Mouse (Mus musculus): ENCODE data around the gene Gm20388.
A peak's percentile ranks its signal among the peaks of the same experiment; 100 is the strongest.

Gene Gm20388

DNA sequence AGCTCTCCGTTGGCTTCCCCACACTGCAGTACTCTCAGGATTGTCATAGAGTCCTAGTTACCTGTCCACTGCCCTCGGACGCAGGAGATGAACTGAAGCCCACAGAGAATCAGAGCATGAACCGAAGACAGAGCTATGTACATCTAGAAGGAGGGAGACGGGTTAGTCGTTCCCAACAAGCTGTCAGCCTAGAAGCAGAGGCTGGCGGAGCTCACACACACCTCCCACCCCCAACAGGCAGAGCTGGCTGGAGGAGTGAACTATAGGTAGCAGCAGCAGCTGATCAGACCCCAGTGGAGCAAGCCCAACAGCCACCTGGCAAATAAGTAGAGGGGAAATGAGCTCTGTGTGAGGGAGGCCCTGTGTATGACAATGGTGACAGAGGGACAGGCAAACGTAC, 174.1 kb downstream of the Gm20388 start:
- no peak for DNase-seq (ENCODE audit: low spot score in 2 of 2)

DNA sequence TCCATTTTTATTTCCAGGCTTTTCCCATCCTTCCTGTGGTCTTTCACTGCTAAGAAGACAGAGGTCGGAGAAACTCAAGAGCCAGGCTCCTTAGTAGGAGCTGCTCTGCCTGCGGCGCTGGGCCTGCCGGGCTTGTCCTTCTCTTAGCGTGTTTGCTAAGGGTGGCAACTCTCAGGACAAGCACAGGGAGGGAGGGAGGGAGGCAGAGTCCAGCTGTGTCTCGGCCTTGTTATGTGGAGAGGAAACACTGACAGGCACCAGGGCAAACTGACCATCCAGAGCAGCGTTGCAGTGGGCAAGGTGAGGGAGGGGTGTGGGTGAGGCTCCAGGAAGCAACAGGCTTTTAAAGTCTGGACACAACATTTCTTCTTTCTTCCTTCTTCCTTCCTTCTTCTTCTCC, 178.9 kb downstream of the Gm20388 start:
- no peak for DNase-seq (ENCODE audit: low spot score in 2 of 2)

DNA sequence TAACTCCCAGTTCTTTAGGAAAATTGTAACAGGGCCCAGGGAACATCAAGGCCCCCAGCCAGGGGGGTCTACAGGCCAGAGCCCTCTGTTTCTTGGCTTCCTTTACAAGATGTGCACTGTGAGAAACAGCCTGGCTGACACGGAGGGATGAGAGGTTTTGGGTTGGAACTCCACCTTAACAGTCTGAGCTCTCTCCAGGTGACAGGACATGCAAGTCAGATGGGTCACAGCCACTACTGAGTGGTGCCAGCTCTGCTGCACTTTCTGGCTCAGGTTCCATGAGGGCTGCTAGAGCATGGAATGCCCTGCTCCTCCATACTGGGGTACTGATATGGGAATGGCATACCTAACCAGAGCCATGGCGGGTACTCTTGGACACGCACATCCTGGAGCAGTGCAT, 180.4 kb downstream of the Gm20388 start:
- no peak for DNase-seq (ENCODE audit: low spot score in 2 of 2)

DNA sequence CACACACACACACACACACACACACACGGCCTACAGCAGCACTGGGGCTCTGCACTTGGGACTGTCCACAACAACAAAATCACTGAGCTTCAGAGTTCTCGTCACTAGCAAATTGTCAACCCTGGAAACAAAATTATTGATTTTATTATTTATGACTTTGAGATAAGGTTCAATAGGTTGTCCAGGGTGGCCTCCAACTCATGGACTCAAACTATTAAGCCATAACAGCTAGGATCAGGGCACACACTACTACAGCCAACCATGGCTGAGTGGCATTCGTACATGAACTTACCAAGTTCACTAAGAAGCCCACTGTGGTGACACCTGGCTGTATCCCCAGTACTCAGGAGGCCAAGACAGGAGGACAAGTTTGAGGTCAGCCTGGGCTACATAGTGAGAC, 182.5 kb downstream of the Gm20388 start:
- DNase-seq (ENCODE audit: low spot score in 2 of 2), result no peak

DNA sequence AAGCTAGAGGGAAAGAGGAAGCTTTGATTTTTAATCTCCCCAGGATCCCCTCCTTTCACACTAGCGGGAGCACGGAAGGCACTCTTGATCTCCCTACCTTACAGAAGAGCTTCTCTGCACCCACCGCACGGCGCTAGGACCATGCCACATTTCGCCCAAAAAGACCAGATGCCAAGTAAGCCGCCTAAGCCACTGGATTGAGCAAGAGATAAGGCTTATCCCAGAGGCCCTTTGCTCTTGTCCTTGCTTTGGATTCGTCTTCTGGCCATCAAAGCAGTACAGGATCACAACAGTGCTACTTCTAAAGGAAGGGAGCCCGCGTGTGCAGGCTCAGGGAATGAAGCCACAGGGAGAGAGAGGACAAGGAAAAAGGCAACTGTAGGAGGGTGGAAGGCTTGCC, 184.2 kb downstream of the Gm20388 start:
- DNase-seq (ENCODE audit: low spot score in 2 of 2), result no peak

DNA sequence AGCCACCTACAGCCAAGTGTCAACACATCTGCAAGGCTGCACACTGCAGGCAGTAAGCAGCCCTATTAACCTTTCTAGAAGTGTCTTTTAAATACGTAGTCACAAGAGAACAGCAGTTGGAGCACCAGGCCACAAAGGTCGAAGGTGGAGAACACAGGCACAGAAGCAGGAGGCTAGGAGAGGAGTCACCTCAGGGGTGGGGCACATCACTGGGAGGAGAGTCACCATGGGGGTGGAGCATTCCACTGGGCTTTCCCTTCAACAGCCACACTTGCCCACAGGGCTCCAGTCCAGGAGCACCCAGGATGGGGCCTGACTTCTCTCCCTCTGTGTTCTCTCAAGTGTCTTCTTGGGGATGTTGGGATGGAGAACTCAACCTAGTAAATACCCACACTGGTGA, 185.8 kb downstream of the Gm20388 start:
- DNase-seq (ENCODE audit: low spot score in 2 of 2), result no peak

DNA sequence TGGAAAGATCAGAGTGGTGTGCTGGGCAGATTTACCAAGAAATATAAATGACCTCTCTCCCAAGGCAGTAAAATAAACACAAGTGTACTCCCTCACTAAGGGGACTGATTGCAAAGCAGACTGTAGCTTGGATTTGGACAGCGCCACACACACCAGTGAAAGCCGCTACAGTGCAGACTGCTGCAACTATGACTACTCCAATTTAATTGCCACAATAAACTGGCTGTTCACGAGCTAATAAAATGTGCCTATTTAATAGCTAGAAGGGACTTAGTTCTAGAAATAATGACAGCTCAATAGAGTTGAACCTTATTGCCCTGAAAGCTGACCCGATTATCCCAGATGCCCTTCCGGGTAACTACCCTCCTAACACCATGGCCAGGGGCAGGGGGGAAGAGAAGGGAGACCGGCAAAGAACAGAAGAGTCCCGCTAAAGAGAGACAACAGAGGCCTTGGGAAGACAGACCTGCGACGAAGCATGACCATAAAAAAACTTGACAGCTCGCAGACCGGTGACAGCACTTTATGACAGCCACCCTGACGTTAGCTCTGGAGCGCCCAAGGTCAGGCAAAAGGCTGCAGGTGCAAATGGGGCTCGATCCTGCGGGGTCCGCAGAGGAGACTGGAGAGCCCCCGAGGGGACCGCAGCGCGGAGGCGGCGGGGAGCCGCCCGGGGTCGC, 189.9 kb downstream of the Gm20388 start:
- DNase-seq (ENCODE audit: low spot score in 2 of 2), result no peak

DNA sequence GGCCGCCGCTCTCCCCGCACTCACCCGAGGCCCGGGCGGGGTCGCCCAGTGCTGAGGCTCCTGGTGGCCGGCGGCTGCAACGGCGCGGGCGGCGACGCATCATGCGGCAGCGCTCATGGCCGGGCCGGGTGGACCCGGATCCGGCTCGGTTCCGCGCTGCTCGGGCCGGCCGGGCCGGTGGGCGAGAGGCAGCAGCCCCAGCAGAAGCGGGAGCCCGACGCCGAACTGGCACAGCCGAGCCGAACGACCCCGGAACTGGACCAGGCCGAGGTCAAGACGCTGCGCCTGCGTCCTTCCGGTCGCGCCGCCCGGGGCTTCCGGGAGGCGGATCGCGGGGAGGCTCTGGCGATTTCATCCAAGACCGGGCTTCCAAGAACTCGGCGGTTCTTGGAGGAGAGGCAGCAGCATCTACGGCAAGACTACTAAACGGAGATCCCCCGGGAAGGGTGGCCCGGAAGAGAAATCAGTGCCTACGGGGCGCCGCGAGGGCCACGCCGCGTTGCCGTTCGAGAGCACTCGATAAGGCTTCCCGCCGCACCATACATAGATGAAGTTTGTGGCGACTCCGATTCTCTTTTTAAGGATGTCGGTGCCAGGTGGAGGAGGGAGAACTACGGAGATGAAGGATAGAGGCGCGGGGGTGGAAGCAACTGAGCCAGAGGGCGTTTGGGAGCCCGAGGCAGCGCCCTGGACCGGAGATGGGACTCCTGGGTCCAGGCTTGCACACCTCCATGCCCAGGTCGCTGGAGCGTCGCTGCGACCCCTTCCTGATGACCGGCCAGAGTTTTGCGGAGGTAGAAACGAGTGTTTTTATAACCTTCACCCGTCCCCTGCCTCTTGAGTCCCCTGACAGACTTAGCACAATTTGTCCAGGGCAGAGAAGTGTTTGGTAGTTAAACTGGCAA, 190.7 kb downstream of the Gm20388 start, which contains the start of gene Zdhhc7:
Gene Zdhhc7, minus strand, starts transcription at position 415 of the 905 bp plus-strand sequence.
- DNase-seq (ENCODE audit: low spot score in 2 of 2), result peak; percentile 73 to 76

DNA sequence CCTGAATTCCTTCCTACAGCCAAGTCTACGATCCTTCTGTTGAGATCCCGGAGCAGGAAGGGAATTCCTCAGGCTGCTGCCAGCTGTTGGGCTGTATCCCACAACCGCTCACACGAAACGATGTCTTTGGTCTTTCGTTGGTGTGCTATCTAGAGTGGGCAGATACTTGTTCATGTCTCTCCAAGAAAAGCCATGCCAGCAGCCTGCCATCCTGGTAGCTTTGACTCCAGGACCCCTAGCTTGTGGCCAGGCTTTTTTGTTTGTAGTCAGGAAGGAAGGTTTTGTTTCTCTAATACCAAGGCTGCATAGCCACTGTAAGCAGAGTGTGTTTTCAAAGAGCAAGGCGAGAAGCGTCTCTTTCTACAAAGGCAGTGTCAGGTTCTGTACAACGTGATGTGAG, 193.3 kb downstream of the Gm20388 start:
- no peak for DNase-seq (ENCODE audit: low spot score in 2 of 2)

DNA sequence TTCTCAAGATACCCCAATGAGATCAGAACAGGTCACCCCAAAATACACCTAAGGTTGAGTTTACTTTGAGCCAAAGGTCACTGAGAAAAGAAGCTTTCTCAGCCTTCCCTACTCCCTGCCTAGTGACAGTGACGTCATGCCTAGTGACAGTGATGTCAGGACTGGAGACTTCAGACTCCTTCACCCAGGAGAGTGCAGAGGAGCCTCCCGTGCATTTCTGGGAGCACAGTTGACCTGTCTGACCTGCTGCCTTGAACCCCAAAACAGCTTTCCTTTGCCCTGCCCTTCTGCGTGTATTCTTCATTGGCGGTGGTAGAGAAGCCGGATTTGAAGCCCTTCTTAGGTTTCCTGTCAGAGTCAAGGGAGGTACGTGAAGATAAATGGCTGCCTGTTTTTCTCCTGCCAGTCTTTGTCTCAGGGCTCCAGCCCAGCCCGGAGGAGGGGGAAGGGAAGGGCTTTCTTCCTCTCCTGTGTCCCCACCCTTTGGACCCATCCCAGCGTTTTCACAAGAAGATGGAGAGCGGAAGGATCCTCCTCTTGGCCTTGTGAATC, 194.2 kb downstream of the Gm20388 start:
- no peak for DNase-seq (ENCODE audit: low spot score in 2 of 2)

DNA sequence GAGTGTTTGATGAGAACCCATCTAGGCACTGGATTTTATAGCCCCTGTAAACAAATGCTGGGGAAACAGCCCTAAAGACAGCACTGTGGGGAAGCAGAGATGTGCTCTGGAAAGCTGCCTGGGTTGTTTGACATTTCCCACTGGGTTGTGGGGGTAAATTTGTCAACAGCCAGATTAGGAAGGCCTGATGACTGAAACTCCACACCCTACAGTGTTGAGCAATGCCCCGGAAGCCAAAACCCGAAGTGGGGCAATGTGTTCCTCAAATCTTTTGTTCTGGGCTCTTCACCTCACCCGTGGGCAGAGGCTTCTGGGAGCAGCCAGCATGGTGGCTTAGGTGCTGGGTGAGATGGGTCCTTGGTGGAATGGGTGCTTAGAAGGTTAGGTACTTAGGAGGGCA, 198.5 kb downstream of the Gm20388 start:
- DNase-seq (ENCODE audit: low spot score in 2 of 2), result no peak

DNA sequence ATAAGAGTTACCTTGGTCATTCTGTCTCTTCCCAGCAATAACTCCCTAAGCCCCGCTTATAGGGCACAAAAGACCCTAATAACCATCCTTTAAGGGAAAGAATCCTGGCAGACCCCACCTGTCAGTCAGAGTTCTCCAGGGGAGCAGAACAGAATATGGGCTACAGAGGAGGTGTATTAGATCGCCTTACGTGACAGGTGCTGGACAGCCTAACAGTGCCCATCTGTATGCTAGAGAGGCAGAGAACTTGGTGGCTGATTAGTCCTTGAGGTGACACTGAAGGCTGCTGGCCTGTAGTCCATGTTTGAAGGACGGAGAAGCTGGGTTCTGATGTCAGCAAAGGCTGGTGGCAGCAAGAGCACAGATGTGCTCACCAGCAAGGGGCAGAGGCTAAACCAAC, 200.3 kb downstream of the Gm20388 start:
- DNase-seq (ENCODE audit: low spot score in 2 of 2), result no peak

DNA sequence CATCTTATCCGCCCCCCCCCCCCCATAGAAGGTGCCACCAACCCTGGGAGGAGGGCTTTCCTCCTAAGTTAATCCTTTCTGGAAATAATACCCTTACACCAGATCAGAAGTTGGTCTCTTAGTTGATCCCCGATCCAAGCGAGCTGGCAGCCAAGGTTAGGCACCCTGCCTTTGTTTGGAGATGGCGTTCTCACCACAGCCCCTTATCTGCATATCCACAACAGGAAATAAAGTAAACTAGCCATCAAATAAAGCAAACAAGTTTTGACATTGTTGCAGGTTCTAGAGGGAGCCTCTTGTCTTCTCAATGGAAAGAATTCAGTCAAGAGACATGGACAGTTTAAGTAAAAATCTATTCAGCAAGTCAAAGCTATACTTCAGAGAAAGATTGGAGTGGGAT, 200.7 kb downstream of the Gm20388 start:
- no peak for DNase-seq (ENCODE audit: low spot score in 2 of 2)

DNA sequence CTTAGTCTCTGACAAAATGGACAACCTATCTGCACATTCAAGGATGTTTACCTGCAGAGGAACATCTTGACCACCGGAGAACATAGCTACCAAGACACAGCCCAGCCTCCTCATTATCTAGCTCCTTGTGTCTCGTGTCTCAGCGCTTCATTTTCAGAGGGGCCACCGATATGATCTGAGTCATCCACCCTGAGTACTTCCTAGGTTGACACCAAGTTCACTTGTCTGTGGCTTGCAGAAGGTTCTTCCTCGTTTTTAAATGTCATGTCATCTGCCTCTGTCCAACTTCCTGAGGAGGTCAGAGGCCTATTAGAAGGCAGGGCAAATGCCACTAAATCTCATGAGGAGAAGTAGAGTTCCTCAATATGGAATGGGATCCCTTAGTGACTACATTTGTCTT, 201.9 kb downstream of the Gm20388 start:
- DNase-seq (ENCODE audit: low spot score in 2 of 2), result no peak

DNA sequence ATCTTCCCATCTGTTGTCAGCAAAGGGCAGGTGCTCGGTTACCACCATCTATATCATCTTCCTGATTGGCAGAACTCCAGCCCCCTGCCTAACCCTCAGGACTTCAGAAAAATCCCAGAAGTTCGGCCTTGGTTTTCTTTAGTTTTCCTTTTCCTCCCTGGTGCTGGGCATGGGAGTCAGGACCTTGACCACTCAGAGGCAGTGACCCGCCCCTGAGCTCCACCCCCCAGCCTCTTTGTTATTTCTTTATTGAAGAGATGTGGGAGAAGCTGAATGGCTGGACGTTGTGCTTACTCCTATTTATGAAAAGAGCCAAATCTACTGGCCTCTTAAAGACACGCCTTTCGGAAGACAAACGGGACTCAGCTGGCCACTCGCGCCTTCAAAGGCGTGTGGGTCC, 202.7 kb downstream of the Gm20388 start:
- no peak for DNase-seq (ENCODE audit: low spot score in 2 of 2)

DNA sequence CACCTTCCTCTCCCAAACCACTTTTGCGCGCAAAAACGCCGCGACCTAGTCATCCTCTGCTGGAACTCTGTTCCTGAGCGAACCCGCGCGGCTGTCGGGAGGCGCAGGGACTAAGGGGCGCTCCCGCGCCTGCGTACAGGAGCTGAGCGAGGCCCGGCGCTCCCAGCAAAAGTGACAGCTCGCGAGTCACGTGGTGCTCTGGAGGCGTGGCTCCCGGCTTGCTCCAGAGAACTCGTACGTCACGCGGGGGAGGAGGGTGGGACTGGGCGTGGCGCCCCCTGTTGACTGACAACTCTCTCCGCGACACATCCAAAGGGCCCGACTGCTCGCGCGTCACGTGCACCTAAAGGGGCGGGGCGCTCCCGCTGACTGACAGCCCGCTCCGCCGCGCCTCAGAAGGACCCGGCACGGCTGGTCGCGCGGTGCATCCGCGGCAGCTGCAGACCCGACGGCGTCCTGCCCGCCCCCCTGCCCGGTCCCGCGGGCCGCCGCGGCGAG, 203.2 kb downstream of the Gm20388 start, which contains the start of gene 6430548M08Rik:
Gene 6430548M08Rik, plus strand, starts transcription at position 395 of the 498 bp plus-strand sequence.
- peak; percentile 99 for DNase-seq (ENCODE audit: low spot score in 2 of 2)

DNA sequence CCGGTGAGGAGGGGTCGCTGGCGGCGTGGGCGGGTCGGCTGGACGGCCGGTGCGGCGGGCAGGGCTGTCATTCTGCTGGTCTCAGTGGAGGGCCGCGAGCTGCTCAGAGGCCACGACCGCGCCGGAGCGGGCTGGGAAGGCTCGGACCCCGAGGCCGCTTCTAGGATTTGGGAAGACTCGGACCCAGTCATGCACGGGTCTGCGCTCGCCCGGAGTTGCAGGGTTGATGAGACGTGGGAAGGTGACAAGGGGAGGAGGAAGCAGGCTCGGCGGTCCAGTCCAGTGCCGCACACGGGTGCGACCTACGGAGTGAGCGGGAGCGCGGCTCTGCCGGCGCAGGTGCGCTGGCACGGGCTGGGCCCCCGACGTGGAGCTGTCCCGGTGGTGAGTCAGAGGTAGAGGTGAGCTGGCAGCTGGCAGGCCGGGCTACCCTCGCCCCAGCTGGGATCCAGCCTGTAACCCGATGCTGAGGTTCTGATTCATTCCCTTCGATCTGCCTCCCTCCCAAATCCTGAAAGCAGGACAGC, 203.7 kb downstream of the Gm20388 start:
- no peak for DNase-seq (ENCODE audit: low spot score in 2 of 2)

DNA sequence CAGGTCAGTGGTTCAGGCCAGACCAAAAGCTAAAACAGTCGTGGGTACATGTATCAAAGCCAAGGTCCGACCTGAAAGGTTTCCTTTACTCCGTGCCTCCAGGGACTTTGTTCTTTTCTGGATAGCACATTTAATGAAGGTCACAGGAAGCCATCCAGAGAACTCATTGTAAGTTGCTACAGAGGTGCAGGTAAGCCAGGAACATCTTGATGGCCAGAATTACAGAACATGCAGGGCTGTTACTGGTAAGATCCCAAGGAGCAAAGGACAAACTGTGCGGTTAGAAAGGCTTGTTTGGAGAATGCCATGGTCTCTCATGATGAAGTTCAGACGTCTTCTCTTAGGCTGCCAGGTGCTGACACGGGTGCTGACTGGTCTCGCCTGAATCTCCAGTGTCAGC, 206.0 kb downstream of the Gm20388 start:
- DNase-seq (ENCODE audit: low spot score in 2 of 2), result no peak

DNA sequence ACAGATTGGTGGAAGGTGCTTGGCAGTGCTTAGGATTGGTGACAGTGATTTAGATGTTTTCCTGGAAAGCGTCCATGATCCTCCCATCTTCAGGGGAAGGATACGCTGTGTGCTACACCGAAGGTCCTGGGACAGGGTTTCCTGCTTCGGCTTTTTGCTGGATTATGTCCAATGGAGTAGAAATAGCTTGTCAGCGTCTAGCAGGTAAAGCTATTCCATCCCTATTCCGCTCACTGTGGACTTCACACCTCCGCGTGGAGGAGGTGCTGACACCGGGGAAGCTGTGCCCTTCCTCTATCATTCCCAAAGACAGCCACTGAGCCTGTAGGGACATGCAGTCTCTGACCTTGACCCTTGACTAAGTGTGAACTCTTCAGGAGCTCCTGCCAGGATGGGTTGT, 207.5 kb downstream of the Gm20388 start:
- no peak for DNase-seq (ENCODE audit: low spot score in 2 of 2)

DNA sequence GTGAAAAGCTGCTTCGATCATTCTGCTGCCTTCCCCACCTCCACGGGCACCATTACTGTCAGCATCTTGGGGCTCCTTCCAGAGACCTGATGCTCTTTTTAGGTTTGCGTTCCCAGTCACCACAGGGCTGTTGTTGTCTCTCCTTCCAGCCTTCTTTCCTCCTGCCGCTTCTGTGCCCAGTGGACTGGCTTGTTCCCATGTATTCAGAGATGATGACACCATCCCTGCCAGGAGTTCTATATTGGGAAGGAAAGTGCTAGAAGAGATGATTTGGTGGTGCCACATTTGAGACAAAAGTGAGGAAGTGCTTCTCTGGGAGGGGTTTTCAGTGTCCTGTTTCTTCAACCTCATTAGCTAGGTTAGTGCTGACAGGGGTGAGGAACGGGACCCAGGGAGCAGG, 208.2 kb downstream of the Gm20388 start:
- no peak for DNase-seq (ENCODE audit: low spot score in 2 of 2)

DNA sequence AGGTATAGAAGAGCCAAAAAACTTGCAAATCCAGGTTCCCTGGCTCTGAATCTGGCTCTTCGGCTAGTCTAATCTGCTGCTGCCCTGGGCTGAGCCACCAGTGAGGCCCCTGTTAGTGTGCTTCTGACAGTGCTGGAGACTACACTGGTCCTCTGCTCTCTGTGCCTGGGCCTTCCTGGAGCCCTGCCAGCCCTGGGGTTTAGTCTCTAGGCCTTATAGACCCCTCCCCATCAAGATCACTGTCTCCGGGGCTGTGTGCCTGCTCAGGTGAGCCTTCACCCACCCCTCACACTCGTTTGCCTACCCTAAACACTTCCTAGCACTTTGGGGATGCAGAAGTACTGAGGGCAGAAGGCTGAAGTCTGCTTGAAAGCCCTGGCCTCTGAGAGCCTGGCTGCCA, 208.8 kb downstream of the Gm20388 start:
- DNase-seq (ENCODE audit: low spot score in 2 of 2), result no peak

DNA sequence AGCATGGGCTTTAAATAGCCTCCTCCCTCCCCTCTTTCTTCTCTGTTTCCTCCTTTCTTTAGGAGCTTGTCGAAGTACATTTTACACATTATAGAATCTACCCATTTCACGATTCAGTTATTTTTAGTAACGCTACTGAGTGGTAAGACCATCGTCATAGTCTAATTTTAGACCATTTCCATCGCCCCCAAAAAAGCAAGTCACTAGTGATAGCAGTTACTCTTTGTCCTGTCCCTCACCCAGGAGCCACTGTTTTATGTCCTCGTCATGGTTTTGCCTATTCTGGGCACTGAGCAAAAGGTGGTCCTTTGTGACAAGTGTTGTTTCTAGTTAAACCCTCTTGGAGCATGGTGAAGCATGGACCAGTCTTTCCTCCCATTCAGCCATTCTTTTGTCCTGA, 209.3 kb downstream of the Gm20388 start:
- no peak for DNase-seq (ENCODE audit: low spot score in 2 of 2)

Measured in frontal cortex, postnatal 25 days (tissue).